Comparison of ENCODE assay signal across 8 mouse cellular contexts in the genomic region with DNA sequence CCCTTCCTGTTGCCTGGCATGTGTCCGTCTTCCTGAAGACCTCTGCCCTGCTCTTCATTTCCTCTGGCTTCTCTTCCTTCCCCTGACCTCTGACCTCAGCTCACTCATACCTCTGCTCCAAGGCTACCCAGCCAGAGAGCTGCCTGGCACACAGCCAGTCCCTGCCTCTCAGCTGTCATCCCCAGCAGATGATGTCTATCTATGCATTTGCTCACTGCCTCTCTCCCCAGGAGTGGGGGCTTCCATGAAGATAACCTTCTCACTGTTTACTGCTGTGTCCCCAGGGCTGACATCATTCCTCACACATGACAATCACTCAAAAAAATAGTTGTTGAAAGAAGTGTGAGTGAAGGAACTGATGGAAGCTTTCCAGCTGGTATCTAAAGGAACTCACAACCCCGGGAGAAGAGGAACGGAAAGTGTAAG. TPM values are rescaled to one million over a fixed set of nuclear protein-coding genes. Genes with fewer than 3 reads are reported as not detected.
A peak's percentile ranks its signal among the peaks of the same experiment; 100 is the strongest.
DNase-seq lines count a peak whose midpoint lies in the region; ATAC-seq and TF ChIP-seq lines count a peak whose summit lies in the region.

No protein-coding gene starts in this region.

- peak; percentile 56 for DNase-seq in embryo, embryonic 10 days (ENCODE audit: low spot score)
- no peak for DNase-seq in embryo, embryonic 9.5 days (ENCODE audit: extremely low spot score)
- peak; percentile 50 for DNase-seq in kidney, postnatal 0 days (ENCODE audit: low spot score)
- DNase-seq in embryo, embryonic 11 days, result no peak
- DNase-seq in urinary bladder, postnatal 36 days (ENCODE audit: low spot score in 2 of 2), result no peak

- H3K4me1 ChIP-seq in brown adipose tissue, adult 24 weeks (ENCODE audit: control insufficient read depth, insufficient read depth, insufficient read length, low read length), result peaks cover 22% of the 10 kb centered on the region; the same call in 1 of the 2 replicates
- peaks cover 6% of the 10 kb centered on the region; the same call in 1 of the 2 replicates for H3K4me1 ChIP-seq in kidney, postnatal 0 days (replicated peaks; ENCODE audit: insufficient read depth, low read length)
- H3K4me1 ChIP-seq in lung, embryonic 16.5 days (replicated peaks; ENCODE audit: control insufficient read depth, insufficient read depth, low read length), result peaks cover 27% of the 10 kb centered on the region
- H3K4me1 ChIP-seq in forebrain, embryonic 15.5 days, result no peaks in the 10 kb centered on the region; the same call in 1 of the 2 replicates

- no peaks in the 10 kb centered on the region for H3K9me3 ChIP-seq in kidney, postnatal 0 days (replicated peaks; ENCODE audit: low read length)
- no peaks in the 10 kb centered on the region for H3K9me3 ChIP-seq in lung, embryonic 16.5 days (ENCODE audit: control insufficient read depth, low read length)
- H3K9me3 ChIP-seq in forebrain, embryonic 15.5 days, result no peaks in the 10 kb centered on the region

- no peak overlapping the region for H3K4me3 ChIP-seq in brown adipose tissue, adult 24 weeks (ENCODE audit: insufficient read depth, low read depth, low read length)
- no peak overlapping the region for H3K4me3 ChIP-seq in kidney, postnatal 0 days (replicated peaks; ENCODE audit: low read depth, low read length)
- no peak overlapping the region for H3K4me3 ChIP-seq in lung, embryonic 16.5 days (ENCODE audit: low read length)
- H3K4me3 ChIP-seq in forebrain, embryonic 15.5 days, result no peak overlapping the region

- ATAC-seq in kidney, postnatal 0 days (replicated peaks; ENCODE audit: low FRiP score, low read depth), result no peak
- ATAC-seq in lung, embryonic 16.5 days (ENCODE audit: low read depth), result peak; percentile 78
- no peak for ATAC-seq in forebrain, embryonic 15.5 days (replicated peaks)

- H3K9ac ChIP-seq in kidney, postnatal 0 days (ENCODE audit: low read depth, low read length), result no peak overlapping the region
- no peak overlapping the region for H3K9ac ChIP-seq in lung, embryonic 16.5 days (ENCODE audit: low read length)
- H3K9ac ChIP-seq in forebrain, embryonic 15.5 days (replicated peaks), result no peak overlapping the region

- no peaks in the 10 kb centered on the region for H3K27me3 ChIP-seq in kidney, postnatal 0 days (ENCODE audit: insufficient read depth, low read length)
- no peaks in the 10 kb centered on the region for H3K27me3 ChIP-seq in lung, embryonic 16.5 days (ENCODE audit: control insufficient read depth, insufficient read depth, low read depth, low read length)
- no peaks in the 10 kb centered on the region for H3K27me3 ChIP-seq in forebrain, embryonic 15.5 days

- no peak overlapping the region for H3K4me2 ChIP-seq in kidney, postnatal 0 days (ENCODE audit: low read length)
- no peak overlapping the region for H3K4me2 ChIP-seq in lung, embryonic 16.5 days (ENCODE audit: low read depth, low read length)
- no peak overlapping the region for H3K4me2 ChIP-seq in forebrain, embryonic 15.5 days (replicated peaks)

- H3K27ac ChIP-seq in brown adipose tissue, adult 24 weeks (replicated peaks; ENCODE audit: low read depth, low read length), result peak overlapping the region; percentile 57
- H3K27ac ChIP-seq in kidney, postnatal 0 days, result 0 out of 2 replicates have a peak overlapping the region, but pooled peaks have one; percentile 1
- H3K27ac ChIP-seq in lung, embryonic 16.5 days (ENCODE audit: low read length), result peak overlapping the region; percentile 5; the same call in 1 of the 2 replicates
- no peak overlapping the region for H3K27ac ChIP-seq in forebrain, embryonic 15.5 days (replicated peaks)

- TF ChIP-seq CTCF in kidney, postnatal 0 days (IDR thresholded peaks at IDR 0.05; ENCODE audit: low read depth), result no peak

- 54% methylated on average over 3 of the region's 3 CpGs for WGBS in kidney, postnatal 0 days
- WGBS in lung, embryonic 16.5 days, result 36% methylated on average over 3 of the region's 3 CpGs
- 67% methylated on average over 3 of the region's 3 CpGs for WGBS in forebrain, embryonic 15.5 days

- H3K36me3 ChIP-seq in kidney, postnatal 0 days (ENCODE audit: insufficient read depth, low read length), result no peaks in the 10 kb centered on the region
- H3K36me3 ChIP-seq in lung, embryonic 16.5 days (ENCODE audit: control insufficient read depth, insufficient read depth, low read length), result no peaks in the 10 kb centered on the region
- H3K36me3 ChIP-seq in forebrain, embryonic 15.5 days, result no peaks in the 10 kb centered on the region

RNA-seq across cellular contexts. Expression of a gene that starts 12.6 kb away (rescaled TPM):
- polyA plus RNA-seq in brown adipose tissue, adult 24 weeks (2012; ENCODE audit: insufficient read depth, insufficient read length, missing spikeins), result 5.4 and 5.6 TPM in 2 replicates
- 14.7 and 17.9 TPM in 2 replicates for polyA plus RNA-seq in kidney, postnatal 0 days (2015; fragmentation: Nextera tagmentation; extraction: Ambion mirVana)
- polyA plus RNA-seq in lung, embryonic 16.5 days (2015; fragmentation: Nextera tagmentation; extraction: Ambion mirVana), result 13.8 and 15.8 TPM in 2 replicates
- 31.3 and 31.4 TPM in 2 replicates for polyA plus RNA-seq in forebrain, embryonic 15.5 days (2015; fragmentation: Nextera tagmentation; extraction: Ambion mirVana)

Comparison
In these comparisons a context has a peak if more than half of its experiments do, and no peak if none do; other contexts are left out.
1. DNase-seq: peak in embryo, embryonic 10 days (single experiment) and kidney, postnatal 0 days (single experiment); none in embryo, embryonic 9.5 days (single experiment), embryo, embryonic 11 days (single experiment) and urinary bladder, postnatal 36 days (0 of 2).